Mouse (Mus musculus) neural tube, embryonic 11.5 days (tissue): ENCODE results near the gene Gm28510. TPM values are rescaled to one million over a fixed set of nuclear protein-coding genes. Genes with fewer than 3 reads are reported as not detected.
"Not testable (repeated sequence)": the region's sequence is repeated elsewhere in the genome, so short reads cannot be mapped to it uniquely, and the experiment has no call there.

ENCODE experiments used
- ATAC-seq: fragments of 200-750 bp; cut with Nextera tagmentation; 2 replicates; pipeline ENCODE4 v1.8.0; 2017; ENCODE audit warnings: moderate number of reproducible peaks, mild to moderate bottlenecking, moderate TSS enrichment, moderate library complexity; ENCODE audit not compliant: insufficient read depth, low FRiP score, low TSS enrichment
- DNase-seq: peaks from one replicate; pipeline ENCODE4 v3.0.0-alpha.2; 2015; ENCODE audit warnings: low spot score
- H3K27ac ChIP-seq: fragments of 300-500 bp; sonication (generic); 2 replicates; pipeline ENCODE4 v1.5.1; 2014; ENCODE audit warnings: low read depth, mild to moderate bottlenecking, low read length
- H3K27me3 ChIP-seq: fragments of 300-500 bp; sonication (generic); 2 replicates; pipeline ENCODE4 v1.6.1; 2014; ENCODE audit warnings: mild to moderate bottlenecking, low read length, mixed read lengths; ENCODE audit not compliant: control insufficient read depth, insufficient read depth
- H3K36me3 ChIP-seq: fragments of 300-500 bp; sonication (generic); 2 replicates; pipeline ENCODE4 v1.6.1; 2014; ENCODE audit warnings: mild to moderate bottlenecking, low read length, moderate library complexity, mixed read lengths; ENCODE audit not compliant: control insufficient read depth, insufficient read depth
- H3K4me1 ChIP-seq: fragments of 300-500 bp; sonication (generic); 2 replicates; pipeline ENCODE4 v1.6.1; 2014; ENCODE audit warnings: low read length, mixed read lengths; ENCODE audit not compliant: control insufficient read depth, insufficient read depth
- H3K4me2 ChIP-seq: fragments of 300-500 bp; sonication (generic); 2 replicates; pipeline ENCODE4 v1.6.1; 2014; ENCODE audit warnings: low read depth, mild to moderate bottlenecking, moderate library complexity
- H3K4me3 ChIP-seq: fragments of 300-500 bp; sonication (generic); 2 replicates; pipeline ENCODE4 v1.5.1; 2014; ENCODE audit warnings: low read depth, low read length
- H3K9ac ChIP-seq: fragments of 300-500 bp; sonication (generic); 2 replicates; pipeline ENCODE4 v1.6.1; 2014; ENCODE audit warnings: mild to moderate bottlenecking, low read length
- H3K9me3 ChIP-seq: fragments of 300-500 bp; sonication (generic); 2 replicates; pipeline ENCODE4 v1.6.1; 2016; ENCODE audit warnings: low read length; ENCODE audit not compliant: control insufficient read depth
- WGBS: fragments of 180-500 bp; shearing (Covaris S2); extraction: QIAGEN DNeasy Blood & Tissue Kit; methylation state at CpG from one replicate; pipeline ENCODE4 v1.1.7; 2014; 5-methylcytosine and 5-hydroxymethylcytosine counted together
- polyA plus RNA-seq: library from polyadenylated mRNA; unstranded; fragments of >200 nt; fragmentation: Nextera tagmentation; extraction: Ambion mirVana; gene quantifications from 2 replicates; pipeline ENCODE4 v1.2.1, GENCODE M21; 2014

The Gm28510 gene
- not detected in 2 replicates for polyA plus RNA-seq

GRCm38 (mm10) chrY:10412437-10412836 is at the start of gene Gm28510:
Gm28510 (plus strand) TSS chrY:10412737.
- H3K9me3 ChIP-seq, H3K4me1 ChIP-seq, ATAC-seq: not testable (repeated sequence)

More at GRCm38 (mm10) chrY:10412437-10412836, at the start of gene Gm28510:
- DNase-seq, H3K27me3 ChIP-seq, H3K4me2 ChIP-seq, H3K27ac ChIP-seq, H3K4me3 ChIP-seq, H3K36me3 ChIP-seq, H3K9ac ChIP-seq: not testable (repeated sequence)
- no CpG with 5 or more reads among the region's 6 CpGs for WGBS

Other genes starting within 250 kb of the Gm28510 start
- not detected in 2 replicates for gene Gm20834, start 88.1 kb upstream of the Gm28510 start, polyA plus RNA-seq
- not detected in 2 replicates for gene Gm20737, start 123.3 kb downstream of the Gm28510 start, polyA plus RNA-seq
- not detected in 2 replicates for gene Gm21775, start 140.7 kb downstream of the Gm28510 start, polyA plus RNA-seq
- gene Gm21900, start 203.6 kb downstream of the Gm28510 start, polyA plus RNA-seq = not detected in 2 replicates